Mouse (Mus musculus): Measurements from ENCODE around the gene Myom3. TPM values are rescaled to one million over a fixed set of nuclear protein-coding genes. Genes with fewer than 3 reads are reported as not detected.

Myom3 gene
- polyA plus RNA-seq, 1 experiment: 0.26 TPM

GRCm38 (mm10) chr4:135789135-135789534 lies 29.6 kb downstream of the Myom3 start:
- no peak overlapping the region for H3K27ac ChIP-seq (ENCODE audit: insufficient read depth, low read length)
- no peaks in the 10 kb centered on the region; the same call in 1 of the 2 replicates for H3K4me1 ChIP-seq (ENCODE audit: control insufficient read depth, insufficient read depth, low read length)
- no peak overlapping the region for H3K4me3 ChIP-seq (replicated peaks; ENCODE audit: insufficient read depth, low read depth, low read length)
- 66% methylated on average over 2 of the region's 2 CpGs for WGBS
- DNase-seq: no peak
- no peak for TF ChIP-seq POLR2A (IDR thresholded peaks at IDR 0.05; ENCODE audit: borderline replicate concordance, insufficient read depth, low read length)
- TF ChIP-seq CTCF (IDR thresholded peaks at IDR 0.05; ENCODE audit: borderline replicate concordance, insufficient read depth, low read depth, low read length): no peak
- no peaks in the 10 kb centered on the region for H3K27me3 ChIP-seq (ENCODE audit: control insufficient read depth, insufficient read depth, low read length)

DNA sequence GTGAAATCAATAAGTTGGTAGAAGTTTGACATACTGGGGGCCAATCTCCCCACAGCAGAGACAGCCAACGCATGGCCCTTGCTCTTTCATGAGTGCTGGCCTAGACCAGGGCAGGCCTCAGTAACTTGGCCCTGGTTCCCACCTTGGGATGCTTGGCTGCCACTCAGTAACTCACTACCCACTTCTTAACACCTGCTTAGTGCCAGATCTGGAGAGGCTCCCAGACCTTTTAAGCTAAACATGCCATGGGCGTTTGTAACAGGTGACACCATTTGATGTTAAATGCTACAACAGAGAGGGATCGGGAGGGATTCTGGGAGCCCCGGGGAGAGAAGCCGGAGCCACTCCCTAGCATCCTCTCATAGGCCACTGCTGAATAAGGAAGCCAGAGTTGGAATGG lies 33.3 kb downstream of the Myom3 start:
- WGBS: 59% methylated on average over 5 of the region's 5 CpGs
- no peak overlapping the region for H3K4me3 ChIP-seq (replicated peaks; ENCODE audit: insufficient read depth, low read depth, low read length)
- H3K27ac ChIP-seq (ENCODE audit: insufficient read depth, low read length): no peak overlapping the region
- H3K27me3 ChIP-seq (ENCODE audit: control insufficient read depth, insufficient read depth, low read length): no peaks in the 10 kb centered on the region
- DNase-seq: peak; percentile 25 to 54
- H3K4me1 ChIP-seq (ENCODE audit: control insufficient read depth, insufficient read depth, low read length): no peaks in the 10 kb centered on the region
- TF ChIP-seq CTCF (IDR thresholded peaks at IDR 0.05; ENCODE audit: borderline replicate concordance, insufficient read depth, low read depth, low read length) (no peak), POLR2A (IDR thresholded peaks at IDR 0.05; ENCODE audit: borderline replicate concordance, insufficient read depth, low read length) (no peak)

DNA sequence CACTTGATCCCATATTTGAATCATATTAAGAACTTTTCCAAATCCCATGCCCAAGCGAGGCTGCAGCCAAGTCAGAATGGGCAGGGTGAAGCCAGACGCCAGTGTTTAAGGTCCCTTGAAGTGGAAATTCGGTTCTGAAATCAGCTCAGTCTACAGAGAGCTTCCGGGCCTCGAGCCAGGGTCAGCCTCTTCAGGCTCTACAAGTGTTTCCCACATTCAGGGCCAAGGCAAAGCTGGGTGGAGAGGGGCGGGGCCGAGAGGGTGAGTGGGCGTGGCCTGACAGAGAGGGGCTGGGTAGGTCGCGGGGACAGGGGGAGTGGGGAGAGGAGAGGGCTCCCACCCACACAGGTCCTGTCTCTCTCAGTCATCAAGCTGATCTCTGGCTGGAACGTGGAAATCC lies 38.4 kb downstream of the Myom3 start:
- WGBS: 17% methylated on average over 11 of the region's 11 CpGs
- TF ChIP-seq CTCF (IDR thresholded peaks at IDR 0.05; ENCODE audit: borderline replicate concordance, insufficient read depth, low read depth, low read length) (no peak), POLR2A (IDR thresholded peaks at IDR 0.05; ENCODE audit: borderline replicate concordance, insufficient read depth, low read length) (no peak)
- Histone ChIP-seq H3K4me1 (ENCODE audit: control insufficient read depth, insufficient read depth, low read length) (peaks cover 3% of the 10 kb centered on the region; the same call in 1 of the 2 replicates), H3K4me3 (replicated peaks; ENCODE audit: insufficient read depth, low read depth, low read length) (no peak overlapping the region), H3K27ac (ENCODE audit: insufficient read depth, low read length) (no peak overlapping the region), H3K27me3 (ENCODE audit: control insufficient read depth, insufficient read depth, low read length) (no peaks in the 10 kb centered on the region)
- no peak for DNase-seq

DNA sequence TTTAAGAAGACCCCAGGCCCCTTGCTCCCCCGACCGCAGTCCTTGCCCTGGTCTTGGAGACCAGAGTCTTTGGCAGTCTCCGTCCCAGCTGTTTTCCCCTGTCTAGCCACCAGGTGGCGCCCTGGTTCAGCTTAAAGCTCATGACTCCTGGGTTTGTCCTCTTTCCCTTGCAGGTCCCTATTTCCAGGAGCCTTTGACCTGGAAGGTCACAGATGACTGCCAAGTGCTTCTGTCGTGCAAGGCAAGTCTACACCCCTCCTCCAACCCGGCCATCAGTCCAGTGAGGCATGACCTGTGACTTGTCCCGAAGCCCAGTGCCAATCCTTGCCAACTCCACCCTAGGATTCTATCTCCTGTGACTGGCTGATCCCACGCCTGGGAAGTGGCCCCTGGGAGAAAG lies 42.0 kb downstream of the Myom3 start:
- H3K27me3 ChIP-seq (ENCODE audit: control insufficient read depth, insufficient read depth, low read length): no peaks in the 10 kb centered on the region
- no peak for TF ChIP-seq POLR2A (IDR thresholded peaks at IDR 0.05; ENCODE audit: borderline replicate concordance, insufficient read depth, low read length)
- peak; percentile 95 for TF ChIP-seq CTCF (IDR thresholded peaks at IDR 0.05; ENCODE audit: borderline replicate concordance, insufficient read depth, low read depth, low read length)
- WGBS: 3% methylated on average over 8 of the region's 8 CpGs
- peak; percentile 75 to 90 for DNase-seq
- H3K4me3 ChIP-seq (replicated peaks; ENCODE audit: insufficient read depth, low read depth, low read length): no peak overlapping the region
- peaks cover 3% of the 10 kb centered on the region; the same call in 1 of the 2 replicates for H3K4me1 ChIP-seq (ENCODE audit: control insufficient read depth, insufficient read depth, low read length)
- H3K27ac ChIP-seq (ENCODE audit: insufficient read depth, low read length): no peak overlapping the region

GRCm38 (mm10) chr4:135803299-135803698 lies 43.8 kb downstream of the Myom3 start:
- H3K4me1 ChIP-seq (ENCODE audit: control insufficient read depth, insufficient read depth, low read length): peaks cover 3% of the 10 kb centered on the region; the same call in 1 of the 2 replicates
- H3K27ac ChIP-seq (ENCODE audit: insufficient read depth, low read length): no peak overlapping the region
- TF ChIP-seq POLR2A (IDR thresholded peaks at IDR 0.05; ENCODE audit: borderline replicate concordance, insufficient read depth, low read length): no peak
- no peak for TF ChIP-seq CTCF (IDR thresholded peaks at IDR 0.05; ENCODE audit: borderline replicate concordance, insufficient read depth, low read depth, low read length)
- no peak for DNase-seq
- 53% methylated on average over 4 of the region's 4 CpGs for WGBS
- H3K27me3 ChIP-seq (ENCODE audit: control insufficient read depth, insufficient read depth, low read length): no peaks in the 10 kb centered on the region
- H3K4me3 ChIP-seq (replicated peaks; ENCODE audit: insufficient read depth, low read depth, low read length): no peak overlapping the region

GRCm38 (mm10) chr4:135804169-135804568 lies 44.7 kb downstream of the Myom3 start:
- no peak for TF ChIP-seq CTCF (IDR thresholded peaks at IDR 0.05; ENCODE audit: borderline replicate concordance, insufficient read depth, low read depth, low read length)
- no peak for TF ChIP-seq POLR2A (IDR thresholded peaks at IDR 0.05; ENCODE audit: borderline replicate concordance, insufficient read depth, low read length)
- 83% methylated on average over 5 of the region's 5 CpGs for WGBS
- Histone ChIP-seq H3K27me3 (ENCODE audit: control insufficient read depth, insufficient read depth, low read length) (no peaks in the 10 kb centered on the region), H3K4me3 (replicated peaks; ENCODE audit: insufficient read depth, low read depth, low read length) (no peak overlapping the region), H3K4me1 (ENCODE audit: control insufficient read depth, insufficient read depth, low read length) (peaks cover 3% of the 10 kb centered on the region; the same call in 1 of the 2 replicates), H3K27ac (ENCODE audit: insufficient read depth, low read length) (no peak overlapping the region)
- DNase-seq: no peak

- no peak overlapping the region for H3K27ac ChIP-seq (ENCODE audit: insufficient read depth, low read length)
- TF ChIP-seq CTCF (IDR thresholded peaks at IDR 0.05; ENCODE audit: borderline replicate concordance, insufficient read depth, low read depth, low read length): no peak
- no peak for TF ChIP-seq POLR2A (IDR thresholded peaks at IDR 0.05; ENCODE audit: borderline replicate concordance, insufficient read depth, low read length)
- 77% methylated on average over 7 of the region's 7 CpGs for WGBS
These were observed 55.4 kb downstream of the Myom3 start for GRCm38 (mm10) chr4:135814896-135815295.

GRCm38 (mm10) chr4:135816905-135817622 lies 57.5 kb downstream of the Myom3 start:
- Histone ChIP-seq H3K4me3 (replicated peaks; ENCODE audit: insufficient read depth, low read depth, low read length) (no peak overlapping the region), H3K27ac (ENCODE audit: insufficient read depth, low read length) (no peak overlapping the region), H3K27me3 (ENCODE audit: control insufficient read depth, insufficient read depth, low read length) (no peaks in the 10 kb centered on the region), H3K4me1 (ENCODE audit: control insufficient read depth, insufficient read depth, low read length) (no peaks in the 10 kb centered on the region)
- WGBS: 39% methylated on average over 12 of the region's 12 CpGs
- peak in 1 of 2 experiments; percentile 26 for DNase-seq
- TF ChIP-seq POLR2A (IDR thresholded peaks at IDR 0.05; ENCODE audit: borderline replicate concordance, insufficient read depth, low read length) (no peak), CTCF (IDR thresholded peaks at IDR 0.05; ENCODE audit: borderline replicate concordance, insufficient read depth, low read depth, low read length) (peak; percentile 50; the same call in 1 of the 2 replicates)

More at GRCm38 (mm10) chr4:135814896-135815295, 55.4 kb downstream of the Myom3 start:
- H3K4me3 ChIP-seq (replicated peaks; ENCODE audit: insufficient read depth, low read depth, low read length): no peak overlapping the region
- H3K27me3 ChIP-seq (ENCODE audit: control insufficient read depth, insufficient read depth, low read length): no peaks in the 10 kb centered on the region
- H3K4me1 ChIP-seq (ENCODE audit: control insufficient read depth, insufficient read depth, low read length): no peaks in the 10 kb centered on the region
- no peak for DNase-seq
